Mouse (Mus musculus) megakaryocyte progenitor cell, adult 5-6 weeks (primary cell): ENCODE data around the gene Fbxl20. TPM values are rescaled to one million over a fixed set of nuclear protein-coding genes. Genes with fewer than 3 reads are reported as not detected.
"Not testable (repeated sequence)": the region's sequence is repeated elsewhere in the genome, so short reads cannot be mapped to it uniquely, and the experiment has no call there.

Experiments used
- ATAC-seq: replicated peaks from 2 replicates; pipeline ENCODE4 v1.8.0; 2016; ENCODE audit warnings: mild to moderate bottlenecking, moderate TSS enrichment, inconsistent platforms; ENCODE audit not compliant: poor library complexity
- total RNA-seq, 2 experiments: library from RNA; stranded (forward) in 1 of 2; stranded (reverse) in 1 of 2; fragments of 157-497, 149-512 nt in 1 of 2; fragments of 200-1000 nt in 1 of 2; gene quantifications; 2 replicates each; pipeline versions ENCODE4 v1.2.3 to v1.2.4; 2015 to 2017

Fbxl20 gene
- total RNA-seq (2015) (6.2 and 7.4 TPM in 2 replicates), total RNA-seq (2017) (6.7 and 9.6 TPM in 2 replicates)

DNA sequence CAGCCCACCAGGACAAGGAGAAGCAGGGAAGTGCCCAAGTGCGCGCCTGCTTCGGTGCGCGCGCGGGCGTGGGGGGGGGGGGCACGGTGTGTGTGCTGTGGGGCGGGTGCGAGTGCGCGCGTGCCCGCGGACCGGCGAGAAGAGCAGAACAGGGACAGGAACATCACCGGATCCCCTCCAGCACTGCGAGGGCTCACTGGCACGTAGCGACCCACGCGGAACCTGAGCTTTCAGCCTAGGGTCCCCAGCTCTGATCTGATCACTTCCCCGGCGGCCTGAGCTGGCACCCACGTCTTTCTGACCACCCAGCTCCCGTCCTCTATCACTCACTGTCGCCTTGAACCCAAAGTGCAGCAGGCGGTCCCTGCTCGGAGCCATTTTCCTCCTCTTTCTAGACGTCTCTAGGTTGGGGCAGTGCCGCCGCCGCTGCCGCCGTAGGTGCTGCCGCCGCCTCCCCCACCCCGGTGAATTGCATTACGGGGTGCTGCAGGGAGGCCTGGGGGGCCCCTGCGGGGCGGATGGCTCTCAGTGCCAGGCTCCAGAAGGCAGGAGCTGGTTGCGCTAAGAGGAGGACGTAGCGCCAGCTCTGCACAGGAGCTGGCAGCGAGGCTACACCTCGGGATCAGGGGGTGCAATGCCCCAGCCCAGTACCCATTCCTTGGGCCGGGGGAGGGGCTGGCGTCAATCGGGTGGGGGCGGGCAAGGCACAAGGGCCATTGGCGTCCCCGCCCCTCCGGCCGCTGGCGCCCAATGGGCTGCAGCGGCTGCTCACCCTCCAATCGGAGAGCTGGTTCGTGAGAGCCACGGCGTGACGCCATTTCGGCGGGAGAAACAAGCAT lies at the start of gene Fbxl20:
Gene Fbxl20 (minus strand): TSS at position 618 of the 839 bp plus-strand sequence.
- ATAC-seq, result peak; percentile 87

DNA sequence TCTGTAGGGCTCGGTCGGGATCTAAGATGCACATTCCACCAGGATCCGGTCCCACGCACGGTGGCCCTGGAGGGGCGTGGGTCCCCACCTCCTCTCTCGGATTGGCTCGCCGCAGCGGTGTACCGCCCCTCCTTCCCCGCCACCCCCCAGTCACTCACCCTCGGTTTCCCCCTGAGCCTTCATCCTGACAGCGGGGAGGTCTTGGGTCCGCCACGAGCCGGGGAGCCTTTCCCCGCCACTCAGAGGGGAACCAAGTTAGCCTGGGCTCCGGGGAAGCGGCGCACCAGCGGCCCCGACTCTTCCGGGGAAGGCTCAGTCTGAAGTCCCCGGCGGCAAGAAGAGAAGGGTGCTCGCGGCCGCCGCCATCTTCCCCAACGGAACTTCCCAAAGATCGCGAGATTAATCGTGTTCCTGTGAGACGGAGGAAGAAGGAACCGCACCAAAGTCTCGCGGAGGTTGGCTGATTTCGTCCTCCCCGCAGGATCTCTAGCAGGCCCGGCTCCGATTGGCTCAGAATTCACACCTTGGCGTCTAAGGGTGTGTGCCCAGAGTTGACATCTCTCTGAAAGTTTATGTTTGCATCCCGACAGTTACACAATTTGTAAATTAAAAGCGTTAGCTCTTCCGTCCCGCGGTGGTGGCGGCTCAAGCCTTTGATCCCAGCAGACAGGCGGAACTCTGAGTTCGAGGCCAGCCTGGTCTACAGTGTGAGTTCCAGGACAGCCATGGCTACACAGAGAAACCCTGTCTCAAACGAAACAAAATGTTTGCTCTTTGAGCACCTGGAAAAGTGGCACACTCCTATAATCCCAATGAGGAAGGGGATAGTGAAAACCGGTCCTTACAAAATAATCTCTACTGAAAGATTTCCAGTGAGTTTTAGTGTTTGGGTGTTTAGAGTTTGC lies 43.0 kb upstream of the Fbxl20 start, which contains the start of gene Med1:
Gene Med1 (minus strand): TSS at position 393 of the 905 bp plus-strand sequence.
- peak; percentile 98 for ATAC-seq

DNA sequence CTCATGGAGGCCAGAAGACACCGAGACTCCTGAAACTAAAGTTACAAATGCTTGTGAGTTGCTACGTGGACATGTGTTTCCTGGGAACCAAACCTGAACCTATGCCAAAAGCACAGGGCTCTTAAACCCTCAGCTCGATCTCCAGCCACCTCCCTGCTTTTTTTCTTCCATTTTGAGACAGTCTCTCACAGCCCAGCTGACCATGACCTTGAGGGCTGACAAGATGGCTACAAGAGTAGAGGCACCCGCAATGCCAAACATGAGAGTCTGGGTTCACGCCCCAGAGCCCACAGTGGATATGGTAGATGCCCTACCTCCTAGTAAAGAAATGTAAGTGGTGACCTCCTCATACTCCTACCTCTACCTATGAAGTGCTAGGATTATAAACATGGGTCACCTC lies 40.6 kb upstream of the Fbxl20 start:
- ATAC-seq, result no peak

- ATAC-seq, result no peak
Measured at GRCm38 (mm10) chr11:98187640-98188395, 37.6 kb upstream of the Fbxl20 start.

- ATAC-seq, result not testable (repeated sequence)
Measured at GRCm38 (mm10) chr11:98182149-98182548, 31.9 kb upstream of the Fbxl20 start.

GRCm38 (mm10) chr11:98168400-98168799 lies 18.2 kb upstream of the Fbxl20 start:
- no peak for ATAC-seq

DNA sequence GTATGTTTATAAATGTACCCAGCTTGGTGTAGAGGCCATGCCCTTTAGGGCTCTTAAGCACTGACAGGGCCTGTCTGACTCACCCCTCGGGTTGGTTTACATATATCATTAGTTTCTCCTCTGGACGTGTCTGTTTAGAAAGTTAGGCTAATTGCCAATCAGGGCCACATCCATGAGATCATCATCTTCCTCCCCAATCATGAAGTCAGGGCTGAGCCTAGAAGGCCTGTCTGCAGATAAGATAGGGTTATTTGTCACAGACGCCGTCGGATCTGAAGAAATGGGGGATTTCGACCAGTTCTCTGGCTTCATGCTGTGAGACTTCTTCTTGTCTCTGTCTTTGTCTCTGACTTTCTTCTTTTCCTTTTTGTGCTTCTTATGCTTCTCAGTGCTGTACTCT lies 4.9 kb upstream of the Fbxl20 start:
- ATAC-seq, result peak; percentile 29; the same call in 1 of the 2 replicates

DNA sequence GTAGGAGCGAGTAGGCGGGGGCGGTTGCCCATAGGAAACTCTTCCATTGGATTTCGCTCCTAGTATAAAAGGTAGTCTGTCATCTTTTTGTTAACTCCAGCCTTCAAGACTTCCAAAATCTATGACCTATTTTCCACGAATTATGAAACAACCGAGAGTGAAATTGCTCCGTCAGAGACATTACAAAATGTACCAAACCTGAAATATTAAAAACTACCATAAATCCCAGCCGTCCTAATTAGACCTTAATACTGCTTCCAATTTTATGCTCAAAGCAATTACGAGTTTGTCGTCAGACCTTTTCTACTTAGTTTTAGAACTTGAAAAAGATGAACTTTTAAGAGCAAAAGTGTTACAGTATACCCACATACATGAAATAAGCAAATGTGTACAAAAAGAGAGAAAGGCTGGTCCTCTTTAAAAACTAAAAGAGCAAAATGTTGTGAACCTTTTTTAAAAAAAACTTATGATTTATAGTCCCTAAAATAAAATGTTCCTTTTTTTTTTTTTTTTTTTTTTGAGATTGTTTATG lies 488 bp upstream of the Fbxl20 start:
- no peak for ATAC-seq

DNA sequence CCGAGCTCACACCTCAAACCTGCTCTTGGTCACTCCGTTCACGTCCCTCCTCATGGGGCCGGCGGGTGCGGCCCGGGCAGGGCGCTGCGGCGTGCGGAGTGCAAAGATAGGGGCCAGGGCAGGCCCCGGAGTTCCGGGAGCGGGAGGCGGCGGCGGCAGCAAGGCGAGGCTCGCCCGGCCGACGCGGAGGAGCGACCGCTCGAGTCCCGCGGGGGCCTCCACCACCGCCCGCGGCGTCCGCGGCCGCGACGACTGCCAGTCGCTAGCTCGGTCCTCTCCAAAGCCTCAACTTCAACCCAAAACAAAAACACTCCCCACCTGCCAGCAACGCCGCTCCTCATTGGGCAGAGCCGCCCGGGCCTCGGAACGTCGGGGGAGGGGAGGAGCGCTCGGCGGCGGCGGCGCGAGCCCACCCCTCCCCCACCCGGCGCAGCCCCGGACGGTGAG lies 876 bp downstream of the Fbxl20 start:
- ATAC-seq, result peak; percentile 78

DNA sequence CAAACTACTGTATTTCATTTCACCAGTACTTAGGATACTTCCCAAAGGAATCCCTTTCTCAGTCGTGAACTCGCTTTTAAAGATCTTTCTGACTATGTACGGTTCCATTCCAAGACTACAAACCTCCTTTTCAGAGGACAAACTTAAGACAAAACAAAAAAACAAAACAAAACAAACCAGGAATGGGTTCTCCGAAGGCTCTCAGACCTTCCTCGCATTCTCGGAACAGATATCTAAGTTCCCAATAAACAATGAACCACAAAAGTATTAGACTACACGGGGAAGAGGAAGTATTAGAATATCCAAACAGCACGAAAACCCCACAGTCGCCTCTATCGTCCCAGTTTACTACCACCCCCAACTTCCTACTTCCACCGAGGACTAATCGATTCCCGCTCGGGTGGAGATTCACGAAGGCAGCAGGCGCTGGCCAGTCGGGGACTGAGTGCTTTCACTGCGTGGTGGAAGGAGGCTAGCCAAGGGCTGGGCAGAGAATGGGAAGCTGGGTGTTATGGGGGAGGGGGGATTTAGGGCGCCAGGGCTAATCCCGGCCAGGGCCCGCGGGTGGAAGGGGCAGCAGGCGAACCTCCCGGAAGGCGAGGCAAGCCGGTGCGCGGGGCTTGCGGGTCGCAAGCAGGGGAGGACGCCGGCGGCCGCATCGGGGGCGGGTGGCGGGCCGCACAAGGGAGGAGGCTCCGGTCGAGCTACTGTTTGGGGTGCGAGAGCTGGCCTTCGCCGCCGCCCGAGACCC lies 1.5 kb downstream of the Fbxl20 start:
- ATAC-seq, result peak; percentile 19; the same call in 1 of the 2 replicates

DNA sequence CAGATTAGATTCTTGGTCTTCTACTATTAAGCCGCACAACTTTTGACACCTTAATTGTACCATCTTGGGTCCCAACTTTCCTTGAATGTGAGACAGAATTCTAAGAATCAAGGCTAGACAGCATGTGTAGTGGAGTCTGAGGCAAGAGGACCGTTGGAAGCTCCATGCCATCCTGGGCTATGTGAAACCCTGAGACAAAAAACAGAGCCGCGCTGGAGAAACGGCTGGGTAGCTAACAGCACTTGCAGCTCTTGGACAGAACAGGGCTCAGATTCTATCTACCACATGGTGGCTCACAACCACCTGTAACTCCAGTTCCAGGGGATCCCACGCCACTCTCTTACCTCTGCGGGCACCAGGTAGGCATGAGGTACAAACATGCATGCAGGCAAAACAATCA lies 4.3 kb downstream of the Fbxl20 start:
- ATAC-seq, result no peak

DNA sequence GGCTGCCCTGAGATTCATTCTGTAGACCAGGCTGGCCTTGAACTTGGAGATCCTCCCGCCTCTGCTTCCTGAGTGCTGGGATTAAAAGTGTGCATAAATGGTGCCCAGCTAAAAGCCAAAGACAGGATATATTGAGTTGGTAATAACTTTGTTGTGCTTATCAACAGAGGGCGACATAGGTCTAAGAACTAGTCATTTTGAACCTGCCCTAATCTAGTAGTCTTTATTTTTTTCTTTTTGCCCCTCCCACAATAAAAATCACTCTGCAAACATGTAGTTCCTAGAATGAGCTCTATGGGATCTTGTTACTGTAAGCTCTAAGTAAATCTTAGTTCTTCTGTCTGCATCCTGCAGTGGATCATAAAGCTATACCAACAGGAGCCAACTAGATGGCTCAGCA lies 7.7 kb downstream of the Fbxl20 start:
- peak; percentile 54; the same call in 1 of the 2 replicates for ATAC-seq

DNA sequence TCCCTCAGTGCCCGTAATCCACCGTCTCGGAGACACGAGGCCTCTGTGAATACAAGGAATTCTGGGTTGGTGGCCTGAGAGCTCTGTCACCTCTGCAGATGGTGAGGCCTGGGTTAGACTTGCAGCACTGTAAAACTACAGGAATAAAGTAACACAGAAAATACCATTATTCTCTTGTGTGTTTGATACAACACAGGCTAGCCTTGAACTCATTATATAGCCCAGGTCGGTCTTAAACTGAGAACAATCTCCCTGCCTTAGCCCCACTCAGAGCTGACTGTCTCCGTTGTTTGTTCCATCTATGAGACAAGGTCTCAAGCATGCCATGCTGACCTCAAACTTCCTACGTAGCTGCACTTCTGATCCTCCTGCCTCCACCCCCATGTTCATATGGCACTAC lies 11.3 kb downstream of the Fbxl20 start:
- no peak for ATAC-seq

- no peak for ATAC-seq
Measured at GRCm38 (mm10) chr11:98137836-98138235, 12.4 kb downstream of the Fbxl20 start.

- ATAC-seq, result no peak
Measured at GRCm38 (mm10) chr11:98134951-98135350, 15.3 kb downstream of the Fbxl20 start.

DNA sequence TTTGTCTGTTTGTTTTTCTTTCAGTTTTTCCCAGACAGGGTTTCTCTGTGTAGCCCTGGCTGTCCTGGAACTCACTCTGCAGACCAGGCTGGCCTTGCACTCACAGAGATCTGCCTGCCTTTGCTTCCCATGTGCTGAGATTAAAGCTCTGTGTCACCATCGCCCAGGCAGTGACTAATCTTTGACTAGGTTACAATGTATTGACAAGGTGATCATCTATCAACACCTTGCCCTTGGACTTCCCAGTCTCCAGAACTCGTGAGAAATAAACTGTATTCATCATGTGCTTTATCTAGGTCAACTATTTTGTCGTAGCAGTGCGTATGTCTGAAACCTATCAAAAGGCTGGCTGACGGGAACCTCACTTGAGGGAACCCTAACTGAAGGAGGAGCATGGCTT lies 26.8 kb downstream of the Fbxl20 start:
- ATAC-seq, result no peak

- no peak for ATAC-seq
Measured at GRCm38 (mm10) chr11:98114363-98114762, 35.8 kb downstream of the Fbxl20 start.

- ATAC-seq, result no peak
Measured at GRCm38 (mm10) chr11:98113504-98113903, 36.7 kb downstream of the Fbxl20 start.

GRCm38 (mm10) chr11:98109706-98110105 lies 40.5 kb downstream of the Fbxl20 start:
- ATAC-seq, result no peak

DNA sequence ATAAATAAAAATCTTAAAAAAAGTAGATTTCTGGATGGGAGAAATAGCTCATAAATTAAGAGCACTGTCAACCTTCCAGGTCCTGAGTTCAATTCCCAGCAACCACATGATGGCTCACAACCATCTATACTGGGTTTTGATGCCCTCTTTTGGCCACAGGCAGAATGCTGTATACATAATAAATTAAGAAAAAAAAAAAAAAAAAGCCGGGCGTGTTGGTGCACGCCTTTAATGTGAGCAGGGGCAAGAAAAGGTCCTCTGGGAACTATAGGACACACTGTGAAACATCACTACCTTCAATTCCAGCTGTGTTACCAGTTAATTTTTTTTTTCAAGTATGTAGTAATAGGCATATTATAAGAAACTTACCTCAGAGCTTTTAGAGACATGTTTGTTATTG lies 48.9 kb downstream of the Fbxl20 start:
- no peak for ATAC-seq
